Mouse (Mus musculus): Measurements from ENCODE around the gene Mrtfa.

The Mrtfa gene

DNA sequence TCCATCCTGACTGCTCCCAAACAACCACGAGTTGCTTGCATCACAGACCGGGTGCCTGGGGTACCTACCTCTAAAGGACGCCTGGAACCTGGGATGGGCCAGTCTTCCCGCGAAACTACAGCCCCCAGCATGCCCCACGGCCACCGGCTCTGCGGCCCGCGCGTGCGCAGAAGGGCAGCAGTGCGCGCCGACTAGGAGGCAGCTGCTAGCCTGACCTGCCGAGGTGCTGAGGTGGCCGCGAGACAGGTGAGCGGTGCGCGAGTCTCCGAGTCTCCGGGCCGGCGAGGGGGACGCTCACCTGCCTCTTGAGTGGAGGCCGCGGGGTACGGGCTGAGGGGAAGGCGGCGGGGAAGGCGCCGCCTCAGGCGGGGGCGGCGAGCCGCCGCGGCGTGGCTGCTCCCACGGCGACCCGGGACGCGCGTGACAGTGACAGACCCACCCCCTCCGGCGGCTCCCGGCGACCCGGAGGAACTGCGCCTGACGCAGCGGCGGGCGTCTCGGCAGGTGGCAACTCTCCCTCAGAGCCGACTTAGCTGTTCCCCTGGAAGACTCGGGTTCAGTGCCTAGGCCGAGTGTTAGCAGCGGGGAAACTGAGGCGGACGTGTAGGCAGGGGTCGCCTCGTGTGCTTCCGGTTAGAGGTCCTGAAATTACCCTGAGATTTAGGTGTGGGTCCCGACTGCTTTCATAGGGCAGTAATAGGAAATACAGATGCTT, 212.8 kb downstream of the Mrtfa start, which contains the start of gene Sgsm3:
Gene Sgsm3, plus strand, starts transcription at position 146 of the 715 bp plus-strand sequence.
- peak; percentile 87 for DNase-seq

DNA sequence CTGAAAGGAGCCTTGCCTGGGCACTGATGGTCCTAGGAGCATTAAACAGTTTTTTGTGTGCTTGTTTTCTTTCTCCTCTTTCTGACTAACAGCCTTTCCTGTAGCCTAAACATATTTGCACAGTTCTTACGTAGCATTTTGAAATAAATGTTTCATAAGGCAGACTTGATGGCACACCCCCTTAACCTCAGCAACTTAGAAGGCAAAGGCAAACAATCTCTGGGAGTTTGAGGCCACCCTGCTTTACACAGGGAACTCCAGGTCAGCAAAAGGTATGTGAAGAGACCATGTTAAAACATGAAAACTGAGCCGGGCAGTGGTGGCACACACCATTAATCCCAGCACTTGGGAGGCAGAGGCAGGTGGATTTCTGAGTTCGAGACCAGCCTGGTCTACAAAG, 214.9 kb downstream of the Mrtfa start:
- DNase-seq: no peak

DNA sequence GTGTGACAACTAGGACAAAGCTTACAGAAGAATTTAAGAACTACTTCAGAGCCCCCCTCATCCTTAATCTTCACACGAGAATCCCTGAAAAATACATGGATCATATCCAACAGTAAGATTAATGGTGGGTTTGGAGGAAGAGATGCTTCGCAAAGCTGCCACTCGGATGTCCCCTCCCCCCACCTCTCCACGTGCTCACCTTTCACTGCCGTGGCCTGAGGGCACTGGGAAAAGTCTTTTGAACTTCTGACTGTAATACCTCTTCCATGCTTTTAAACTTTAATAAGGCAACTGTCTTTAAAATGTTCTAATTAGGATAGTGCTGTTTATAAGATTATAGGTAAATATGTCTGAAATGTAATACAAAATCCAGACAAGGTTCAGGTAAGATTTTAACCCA, 216.2 kb downstream of the Mrtfa start:
- no peak for DNase-seq

DNA sequence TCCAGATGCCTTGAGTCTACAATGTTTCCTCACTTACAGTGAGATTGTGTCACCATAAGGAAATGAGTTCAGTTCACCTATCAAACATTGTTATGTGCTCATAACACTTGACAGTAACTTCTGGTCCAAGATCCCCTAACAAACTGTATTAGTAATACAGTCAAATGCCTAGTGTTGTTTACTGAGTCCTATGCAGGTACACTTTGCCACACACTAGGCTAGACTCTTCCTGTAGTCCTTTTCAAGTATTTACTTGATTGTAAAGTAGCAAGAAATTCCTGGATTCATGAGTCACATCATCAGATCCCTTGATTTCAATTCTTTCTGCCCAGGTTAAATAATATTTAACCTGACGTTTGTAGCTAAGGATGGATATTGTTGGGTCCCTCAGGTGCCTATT, 221.2 kb downstream of the Mrtfa start:
- no peak for DNase-seq

Measured in kidney, adult 18-20 months (tissue).